Mouse (Mus musculus) bone marrow macrophage, adult 2 months (primary cell): ENCODE data around the gene Ctss.

Experiments used
- CTCF ChIP-seq: IDR thresholded peaks from 2 replicates; pipeline ENCODE4 v1.5.1; 2012; ENCODE audit warnings: low read depth, mild to moderate bottlenecking, low read length, moderate library complexity
- POLR2A ChIP-seq: IDR thresholded peaks from 2 replicates; pipeline ENCODE4 v1.6.1; 2012; ENCODE audit warnings: mild to moderate bottlenecking, low read depth, low read length, borderline replicate concordance

GRCm38 (mm10) chr3:95601287-95601686 lies 74.7 kb downstream of the Ctss start:
- TF ChIP-seq POLR2A (no peak), CTCF (no peak)
